Mouse (Mus musculus) frontal cortex, adult (tissue): ENCODE data around the gene Fnip2.

Source experiments
- ATAC-seq: cut with Nextera tagmentation; 2 replicates; pipeline ENCODE4 v1.9.2; 2017; ENCODE audit warnings: mild to moderate bottlenecking, moderate library complexity, mixed read lengths; ENCODE audit not compliant: low TSS enrichment

The Fnip2 gene

DNA sequence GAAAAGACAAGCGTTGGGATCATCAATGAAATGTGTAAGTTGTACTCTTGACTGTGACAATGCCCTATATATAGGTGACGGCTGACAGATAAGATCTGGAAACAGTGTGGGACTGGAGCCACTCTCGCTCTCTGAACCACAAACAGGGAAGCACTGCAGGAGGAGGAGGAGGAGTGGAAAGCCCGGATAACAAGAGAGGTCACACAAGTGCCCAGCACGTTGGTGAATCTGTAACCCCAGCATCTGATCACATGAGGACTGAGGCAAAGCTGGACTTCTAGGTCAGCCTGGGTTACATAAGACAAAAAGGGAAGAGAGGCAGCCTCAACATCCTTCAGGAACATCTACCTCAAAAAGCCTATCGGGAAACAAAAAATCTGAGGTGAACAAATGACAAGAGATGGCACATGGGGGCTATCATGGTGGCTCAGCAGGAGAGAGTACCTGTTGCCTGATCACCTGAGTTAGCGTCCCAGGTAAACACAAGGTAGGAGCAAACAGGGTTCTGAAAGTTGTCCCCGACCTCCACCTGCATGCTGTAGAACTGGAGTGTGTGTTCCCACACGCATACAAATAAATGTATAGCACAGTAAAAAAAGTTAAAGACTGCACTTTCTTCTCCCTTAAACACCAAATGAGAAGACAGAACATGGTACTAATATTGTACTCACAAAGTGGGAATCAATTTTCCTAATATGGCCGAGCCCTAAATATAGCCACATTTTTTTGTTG is 2.6 kb downstream of the Fnip2 start:
- no peak for ATAC-seq

DNA sequence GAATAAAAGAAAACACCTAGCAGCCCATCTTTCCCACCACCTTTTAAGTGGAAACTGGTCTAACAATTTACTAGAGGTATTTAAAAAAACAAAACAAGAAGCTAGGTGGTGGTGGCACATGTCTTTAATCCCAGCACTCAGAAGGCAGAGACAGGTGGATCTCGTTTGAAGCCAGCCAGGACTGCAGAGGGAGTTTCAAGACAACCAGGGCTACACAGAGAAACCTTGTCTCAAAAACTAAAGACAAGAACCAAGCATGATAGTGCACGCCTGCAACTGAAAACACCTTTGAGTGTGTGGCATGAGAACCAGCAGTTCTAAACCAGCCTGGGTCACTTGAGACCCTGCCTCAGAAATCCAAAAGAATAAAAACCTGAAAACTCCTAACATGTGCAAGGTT is 4.1 kb downstream of the Fnip2 start:
- ATAC-seq, result no peak

DNA sequence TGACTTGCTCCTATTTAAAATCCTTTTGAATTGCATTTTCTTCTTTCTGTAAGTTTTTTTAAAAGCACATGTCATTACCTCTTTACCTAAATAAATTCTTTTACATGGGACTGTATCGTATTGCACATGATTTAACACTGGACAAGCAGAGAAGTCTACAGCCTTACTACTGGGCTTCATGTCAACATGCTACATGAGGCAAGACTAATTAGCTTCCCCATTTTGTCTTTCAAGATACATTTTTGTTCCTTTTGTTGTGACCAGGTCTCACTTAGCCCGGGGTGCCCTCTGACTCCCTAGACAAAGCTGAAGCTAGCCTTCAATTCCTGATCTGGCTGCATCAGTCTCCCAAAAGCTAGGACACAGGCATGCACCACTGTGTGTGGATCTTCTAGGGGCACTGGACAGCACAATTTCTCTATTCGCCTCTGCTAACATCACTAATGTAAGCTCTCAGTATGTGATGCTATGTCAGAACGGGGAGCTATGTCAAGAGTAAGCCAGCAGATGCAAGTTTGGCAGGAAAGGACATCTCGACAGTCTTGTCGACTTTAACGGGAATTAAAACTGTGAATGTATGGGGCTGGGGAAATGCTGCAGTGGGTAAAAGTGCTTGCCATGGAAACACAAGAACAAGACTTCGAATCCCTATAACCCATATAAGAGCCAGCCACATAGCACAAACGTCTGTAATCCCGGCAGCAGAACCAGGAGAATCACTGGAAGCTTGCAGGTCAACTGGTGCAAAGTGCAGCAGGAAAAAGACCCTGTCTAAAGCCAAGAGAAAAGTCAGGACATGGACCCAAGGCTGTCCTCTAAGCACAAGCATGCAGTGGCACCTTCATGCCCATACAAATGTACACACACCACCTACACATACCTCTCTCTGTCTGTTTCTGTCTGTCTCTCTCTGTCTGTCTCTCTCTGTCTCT is 5.5 kb downstream of the Fnip2 start:
- no peak for ATAC-seq

DNA sequence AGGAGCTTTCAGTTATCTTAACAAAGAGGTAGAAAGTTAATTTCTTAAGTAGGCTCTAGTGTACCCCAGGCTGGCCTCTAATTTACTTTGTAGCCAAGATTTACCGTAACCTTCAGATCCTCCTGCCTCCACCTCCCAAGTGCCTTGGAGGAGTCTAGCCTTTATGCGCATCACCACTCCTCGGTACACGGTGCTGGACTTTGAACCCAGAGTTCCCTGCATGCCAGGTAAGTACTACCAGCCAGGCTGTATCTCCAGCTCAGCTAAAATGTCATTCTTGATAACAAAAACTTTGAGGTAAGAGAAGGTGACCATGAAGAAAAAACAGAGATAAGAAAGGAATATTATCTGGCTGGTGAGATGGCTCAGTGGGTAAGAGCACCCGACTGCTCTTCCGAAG is 7.0 kb downstream of the Fnip2 start:
- ATAC-seq, result no peak

DNA sequence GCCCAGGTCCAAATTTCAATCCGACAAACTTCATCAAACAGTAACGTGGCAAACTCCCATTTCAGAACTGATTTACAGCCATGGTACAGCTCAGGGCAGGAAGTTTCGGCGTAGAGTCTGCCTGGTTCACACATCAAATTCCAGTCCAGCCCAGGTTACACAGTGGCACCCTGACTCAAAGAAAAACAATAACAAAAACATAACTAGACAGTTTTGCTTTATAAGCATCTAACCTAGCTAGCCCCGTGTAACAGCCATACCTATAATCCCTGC is 7.9 kb downstream of the Fnip2 start:
- ATAC-seq, result peak; percentile 20; the same call in 1 of the 2 replicates

DNA sequence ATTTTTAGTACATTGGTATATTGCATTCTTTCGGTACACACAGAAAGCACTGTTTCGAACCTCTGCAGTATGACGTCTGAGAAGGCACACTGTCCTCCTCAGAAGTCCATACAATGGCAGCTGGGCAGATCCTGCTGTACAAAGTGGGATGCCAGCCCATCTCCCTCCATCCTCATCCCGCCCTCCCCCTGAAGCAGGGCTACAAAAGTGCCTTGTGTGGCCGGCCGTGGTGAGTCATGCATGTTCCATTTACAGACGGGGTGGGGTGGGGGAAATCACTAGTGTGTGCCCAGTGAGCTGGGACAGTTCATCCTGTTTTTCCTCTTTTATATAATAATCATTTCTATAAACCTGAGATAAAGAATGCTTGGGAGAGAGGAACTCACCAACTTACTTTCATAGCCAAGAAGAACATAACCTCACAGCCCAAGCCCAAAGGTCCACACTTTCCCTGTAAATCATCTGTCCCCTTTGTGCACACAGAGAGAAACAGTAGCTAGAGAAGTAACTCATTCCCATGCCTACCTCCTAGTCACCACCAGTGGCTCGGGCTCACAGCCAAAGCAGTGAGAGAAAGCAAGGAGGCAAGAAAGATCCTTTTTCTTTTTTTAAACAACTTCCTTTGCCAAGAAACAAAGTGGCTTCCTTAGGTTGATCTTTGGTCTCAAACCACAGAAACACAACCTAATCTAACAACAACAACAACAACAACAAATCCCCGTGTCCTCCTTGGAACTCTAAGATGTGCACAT is 8.4 kb downstream of the Fnip2 start:
- peak; percentile 91 for ATAC-seq

DNA sequence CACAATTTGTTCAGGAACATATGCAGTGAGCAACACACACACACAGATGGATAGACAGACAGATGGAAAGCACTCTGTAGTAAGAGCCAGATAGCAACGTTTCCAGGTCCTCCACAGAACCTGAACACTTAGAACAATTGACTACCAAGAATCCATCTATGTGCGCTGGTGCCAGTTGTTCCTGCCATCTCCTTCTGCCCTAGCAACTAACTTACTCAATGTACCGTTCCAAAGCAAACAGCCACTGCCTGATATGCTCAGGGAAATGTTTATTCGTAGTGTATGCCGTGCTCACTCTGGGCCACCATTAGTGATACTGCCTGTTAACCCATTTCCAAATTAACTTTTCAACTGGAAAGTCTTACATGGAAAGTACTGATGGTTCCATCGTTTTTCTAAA is 12.5 kb downstream of the Fnip2 start:
- no peak for ATAC-seq

DNA sequence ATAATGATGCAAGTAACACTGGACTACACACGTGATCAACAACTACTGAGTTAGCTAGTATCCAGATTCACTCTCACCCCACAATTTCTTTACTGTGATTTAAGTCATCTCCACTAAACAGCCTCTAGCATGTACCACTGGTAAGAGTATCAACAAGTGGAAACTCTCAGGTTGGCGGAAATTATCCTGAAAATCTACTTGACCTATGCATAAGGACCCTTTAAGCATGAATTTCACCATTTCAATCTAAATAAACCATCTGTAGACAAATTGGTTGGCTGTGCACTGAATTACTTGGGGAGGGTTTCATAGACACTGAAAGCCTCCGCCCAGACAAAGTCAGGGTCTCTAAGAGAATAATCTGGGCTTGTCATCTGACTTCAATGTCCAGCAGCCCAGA is 13.8 kb downstream of the Fnip2 start:
- ATAC-seq, result no peak

DNA sequence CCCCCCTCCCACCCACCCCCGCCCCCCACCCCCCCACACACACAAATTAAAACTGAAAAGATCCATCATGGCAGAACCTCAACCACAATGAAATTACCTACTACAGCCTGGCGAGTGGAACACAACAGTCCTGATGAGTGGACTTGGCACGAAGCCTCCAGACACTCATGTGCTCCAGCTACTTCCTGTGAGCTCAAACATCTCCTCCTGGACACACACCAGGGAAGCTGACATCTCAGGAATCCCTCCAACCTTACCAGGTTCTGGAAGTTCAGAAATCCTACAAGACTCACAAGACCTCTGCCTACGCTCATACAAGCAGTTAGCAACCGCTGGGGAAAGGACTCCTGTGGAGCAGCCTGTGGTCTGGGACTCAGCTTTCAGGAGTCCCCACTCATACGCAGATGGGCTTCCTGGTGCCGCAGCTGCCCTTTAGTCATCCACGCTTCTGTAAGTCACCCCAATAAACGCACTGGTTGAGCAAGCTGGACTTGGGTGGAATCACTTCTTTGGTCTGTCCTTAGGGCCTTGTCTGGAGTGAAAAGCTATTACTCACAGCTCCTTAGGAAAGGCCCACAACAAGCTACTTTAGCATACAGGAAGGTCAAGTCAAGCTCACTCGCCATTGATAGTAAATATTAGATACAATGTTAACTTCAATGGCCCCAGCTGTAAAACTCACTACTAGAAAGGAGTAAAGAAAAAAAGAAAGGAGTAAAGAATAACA is 15.6 kb downstream of the Fnip2 start:
- no peak for ATAC-seq

DNA sequence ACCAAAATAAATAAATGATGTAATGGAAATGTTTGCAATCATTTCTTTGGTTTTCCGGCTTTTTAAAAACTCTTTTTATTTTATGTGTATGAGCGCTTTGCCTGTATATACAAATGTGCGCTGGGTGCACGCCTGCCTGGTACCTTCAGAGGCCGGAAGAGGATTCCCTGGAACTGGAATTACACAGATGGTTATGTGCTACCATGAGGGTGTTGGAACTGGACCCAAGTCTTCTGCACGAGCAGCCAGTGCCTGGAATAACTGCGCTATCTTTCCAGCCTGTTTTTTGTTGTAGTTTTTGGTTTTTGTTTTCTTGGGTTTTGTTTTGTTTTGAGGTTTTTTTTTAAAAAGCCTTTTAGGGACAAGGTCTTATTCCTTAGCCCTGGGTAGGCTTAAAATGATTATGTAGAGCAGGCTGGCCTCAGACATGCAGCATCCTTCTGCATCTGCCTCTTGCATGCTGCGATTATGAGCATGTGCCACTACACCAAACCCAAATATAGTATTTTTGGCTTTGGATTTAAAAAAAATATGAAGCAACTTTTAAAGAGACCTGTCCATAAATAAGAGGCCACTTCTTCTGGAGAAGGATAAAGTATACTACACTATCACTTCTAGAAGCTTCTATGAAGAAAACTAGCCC is 17.7 kb downstream of the Fnip2 start:
- ATAC-seq, result peak; percentile 93

DNA sequence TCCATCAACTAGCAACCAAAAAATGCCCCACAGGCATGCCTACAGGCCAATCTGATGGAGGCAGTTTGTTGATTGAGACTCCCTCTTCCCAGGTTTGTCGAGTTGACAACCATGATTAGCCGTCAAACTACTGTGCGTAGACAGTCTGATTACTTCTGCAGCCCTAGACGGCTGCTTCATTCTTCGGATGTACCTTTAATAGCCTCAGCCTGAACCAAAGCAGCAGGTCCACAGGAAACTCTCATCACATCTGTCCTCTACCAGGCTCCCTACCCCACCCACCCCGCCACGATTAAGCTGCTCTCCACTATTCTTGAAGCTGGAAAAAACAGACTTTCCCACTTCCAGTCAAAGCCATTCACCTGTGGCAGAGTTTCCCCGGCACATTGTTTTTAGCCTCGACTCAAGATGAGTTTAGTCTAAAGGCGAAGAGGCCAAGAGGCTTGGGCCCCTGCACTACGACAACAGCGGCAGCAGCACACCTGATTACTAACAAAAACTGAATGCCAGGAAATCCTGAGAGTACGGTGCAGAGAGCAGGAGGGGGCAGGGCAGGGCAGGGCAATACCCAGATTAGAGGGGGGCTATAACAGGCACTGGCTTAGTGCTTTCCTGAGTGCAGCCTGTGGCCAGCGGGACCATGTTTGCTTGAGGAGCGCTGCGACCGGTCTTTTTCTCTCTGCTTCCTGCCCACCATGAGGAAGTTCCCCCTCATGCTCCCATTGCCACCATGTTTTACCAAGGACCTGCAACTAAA is 18.7 kb downstream of the Fnip2 start:
- ATAC-seq, result no peak

DNA sequence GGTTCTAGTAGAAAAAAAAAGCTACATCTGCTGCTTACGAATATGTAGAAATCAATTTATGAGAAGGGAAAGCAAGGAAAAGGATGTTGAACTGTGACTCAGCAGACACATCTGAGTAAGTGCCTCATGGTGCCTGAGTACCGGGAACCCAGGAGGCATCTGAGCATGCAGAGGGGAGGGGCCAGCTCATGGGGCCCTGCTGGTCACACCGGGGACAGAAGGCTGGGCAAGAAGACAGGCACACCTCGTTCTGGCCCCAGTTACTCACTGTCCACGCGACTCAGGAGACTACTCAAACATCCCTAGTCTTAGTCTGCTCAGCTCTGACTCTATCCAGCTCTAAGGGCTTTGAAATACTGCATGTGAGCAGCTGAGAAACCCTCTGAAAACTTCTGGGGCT is 25.0 kb downstream of the Fnip2 start:
- peak; percentile 69 for ATAC-seq

DNA sequence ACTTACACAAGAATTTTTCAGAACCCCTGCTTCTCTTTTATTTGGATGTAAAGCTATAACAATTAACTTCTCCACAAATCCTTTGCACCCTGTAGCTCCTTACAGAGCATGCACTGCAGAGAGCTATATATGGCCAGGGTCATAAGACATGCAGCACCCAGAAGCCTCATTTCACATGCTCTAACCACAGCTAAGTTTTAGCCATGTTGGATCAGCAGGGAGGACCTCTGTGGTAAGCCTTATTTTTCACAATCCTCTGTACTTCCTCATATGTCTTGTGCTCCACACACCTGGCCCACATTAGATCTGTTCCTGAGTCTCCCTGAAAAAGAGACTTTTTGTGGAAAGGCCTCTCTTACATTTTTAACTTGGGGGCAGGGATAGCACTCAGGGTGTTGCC is 27.9 kb downstream of the Fnip2 start:
- ATAC-seq, result no peak

DNA sequence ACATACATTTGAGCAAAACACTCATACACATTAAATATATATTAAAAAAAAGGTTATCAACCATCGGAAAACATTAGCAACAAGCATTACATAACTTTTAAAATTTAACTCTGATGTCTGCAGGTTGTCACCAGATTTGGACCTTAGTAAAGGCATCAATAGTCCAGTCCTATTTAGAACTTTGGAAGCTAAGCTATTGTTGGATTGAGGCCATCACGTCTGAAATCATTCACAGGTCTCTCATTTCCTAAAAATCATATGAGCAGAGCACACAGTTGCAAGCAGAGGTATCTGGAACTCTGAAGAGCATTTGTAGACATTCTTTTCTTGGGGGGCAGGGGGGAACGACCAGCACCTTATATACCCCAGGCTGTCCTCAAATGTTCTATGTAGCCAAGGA is 28.5 kb downstream of the Fnip2 start:
- no peak for ATAC-seq

DNA sequence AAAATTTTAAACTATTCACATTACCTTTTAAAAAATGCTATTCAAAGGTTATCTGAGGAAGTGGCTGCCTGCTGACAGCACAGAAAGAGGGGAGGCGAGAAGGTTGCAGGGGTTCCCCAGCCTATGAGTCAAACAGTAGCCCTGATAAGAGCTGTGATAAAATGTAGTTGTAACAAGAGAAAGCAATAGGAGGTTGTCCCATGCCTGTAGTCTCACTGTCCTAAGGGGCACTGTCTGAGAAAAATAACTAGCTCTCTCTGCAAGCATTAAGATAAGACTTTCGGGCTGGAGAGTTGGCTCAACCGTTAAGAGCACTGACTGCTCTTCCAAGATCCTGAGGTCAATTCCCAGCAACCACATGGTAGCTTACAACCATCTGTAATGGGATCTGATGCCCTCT is 29.3 kb downstream of the Fnip2 start:
- no peak for ATAC-seq

DNA sequence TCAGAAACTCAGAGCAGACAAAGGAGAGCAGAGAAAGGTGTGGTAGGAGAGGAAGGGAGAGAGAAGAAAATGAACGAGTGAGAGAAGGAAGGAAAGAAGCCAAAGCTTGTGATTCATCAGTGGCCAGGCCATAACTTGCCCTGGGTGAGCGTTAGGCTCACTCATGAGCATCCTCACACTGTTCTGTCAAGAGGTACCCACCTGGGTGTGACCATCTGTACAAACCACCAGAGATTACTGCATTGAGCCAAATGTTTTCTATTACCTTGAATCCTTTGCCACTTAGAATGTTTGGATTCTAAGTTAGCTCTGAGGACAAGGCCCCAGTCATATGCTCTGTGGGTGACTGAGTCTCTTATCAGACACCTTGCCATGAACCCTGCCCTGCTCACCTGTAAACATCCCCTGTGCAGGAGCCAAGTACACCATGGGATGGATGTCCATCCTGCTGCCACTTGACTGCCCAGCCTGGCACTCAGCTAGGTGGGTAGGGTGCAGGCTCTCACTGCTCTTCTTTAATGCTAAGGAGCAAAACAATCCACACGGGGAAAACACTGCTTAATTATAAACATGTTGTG is 29.9 kb downstream of the Fnip2 start:
- no peak for ATAC-seq

DNA sequence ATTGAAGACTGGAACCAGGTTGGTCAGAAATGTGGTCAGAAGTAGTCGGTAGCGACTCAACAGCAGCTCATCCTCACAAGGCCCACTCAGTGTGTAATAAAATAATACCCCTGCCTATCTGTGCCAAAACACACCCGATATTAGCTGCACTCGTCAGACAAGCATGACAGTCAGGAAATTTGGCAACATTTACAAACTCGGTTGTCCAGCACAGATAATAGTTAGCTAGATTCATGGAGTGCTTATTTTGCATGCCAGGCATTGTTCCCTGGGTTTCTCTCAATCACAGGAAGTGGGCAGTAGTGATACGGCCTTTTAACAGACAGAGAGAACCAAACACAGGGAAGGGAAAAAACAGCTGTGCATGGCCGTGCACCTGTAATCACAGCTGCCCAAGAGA is 30.6 kb downstream of the Fnip2 start:
- ATAC-seq, result no peak

DNA sequence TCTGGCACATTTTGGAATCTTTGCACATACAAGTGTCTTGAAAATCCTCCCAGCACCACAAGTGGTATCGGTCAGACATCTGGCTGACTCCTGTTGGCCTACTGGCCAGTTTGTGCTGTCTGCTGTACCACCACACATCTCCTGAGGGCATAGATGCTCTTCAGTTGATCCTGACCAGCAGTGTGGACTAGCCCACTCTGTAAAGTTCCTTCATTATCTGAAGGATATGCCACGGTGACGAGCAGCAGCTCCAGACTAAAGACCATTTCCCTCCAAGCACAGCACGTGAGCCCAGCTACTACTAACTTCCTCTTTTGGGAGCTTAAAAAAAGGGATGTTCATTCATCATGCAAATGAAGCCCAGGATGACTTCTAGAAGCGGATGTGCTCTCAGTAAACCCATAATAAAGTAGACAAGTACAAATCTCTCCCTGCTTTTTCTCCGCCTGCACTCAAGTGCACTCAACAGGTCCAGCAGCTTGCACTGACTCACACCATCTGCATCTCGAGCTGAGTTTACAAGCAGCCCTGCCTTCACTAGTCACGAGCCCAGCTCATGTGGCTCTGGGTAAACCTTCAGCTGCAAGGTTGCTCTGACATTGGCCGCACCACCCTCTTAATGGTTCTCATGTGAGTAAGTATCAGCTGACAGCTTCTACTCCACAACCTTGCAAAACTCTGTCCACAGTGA is 35.9 kb downstream of the Fnip2 start:
- ATAC-seq, result peak; percentile 92

DNA sequence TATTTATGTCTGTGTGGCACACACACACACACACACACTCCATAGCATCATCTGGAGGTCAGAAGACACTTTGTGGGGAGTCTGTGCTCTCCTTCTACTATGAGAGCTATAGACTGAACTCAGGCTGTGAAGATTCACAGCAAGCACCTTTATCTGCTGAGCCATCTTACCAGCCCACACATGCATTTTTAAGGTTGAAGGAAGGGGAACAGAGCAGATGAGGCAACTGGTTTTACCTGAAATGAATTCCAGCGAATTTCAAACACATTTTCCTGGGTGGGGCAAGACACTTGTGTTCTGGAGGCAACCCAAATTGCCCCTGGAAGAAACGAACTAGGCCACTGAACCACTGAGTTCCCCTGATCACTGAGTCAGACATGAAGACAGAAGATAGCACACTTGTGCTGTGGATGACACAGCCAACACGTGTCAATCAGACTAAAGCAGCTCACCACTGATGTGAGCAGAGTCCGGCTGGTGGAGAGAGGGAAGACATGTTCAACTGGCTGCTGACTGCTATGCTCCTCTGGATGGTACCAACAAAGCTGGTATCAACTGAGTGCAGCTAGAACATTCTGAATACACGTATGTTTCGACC is 38.0 kb downstream of the Fnip2 start:
- ATAC-seq, result no peak
